Comparison of ENCODE assay signal across 33 mouse cellular contexts in genomic region chr8:105732186-105732585, GRCm38 (mm10). TPM values are rescaled to one million over a fixed set of nuclear protein-coding genes. Genes with fewer than 3 reads are reported as not detected.
A peak's percentile ranks its signal among the peaks of the same experiment; 100 is the strongest.
DNase-seq lines count a peak whose midpoint lies in the region; ATAC-seq lines count a peak whose summit lies in the region.
"Had no signal": no experiment of that assay in that cellular context is flagged by ENCODE, and none has a peak within 500 bp of the region (broad histone marks: within the 10 kb centered on the region; RNA-seq: fewer than 3 reads in every experiment).

No protein-coding gene starts in this region.

- H3K27ac ChIP-seq in liver, embryonic 13.5 days: no peak overlapping the region
- no peak overlapping the region for H3K27ac ChIP-seq in liver, embryonic 15.5 days (replicated peaks)
- H3K27ac ChIP-seq: embryonic facial prominence, embryonic 13.5 days; forebrain, embryonic 10.5 days; forebrain, embryonic 13.5 days; heart, adult 2 months; heart, embryonic 10.5 days; heart, embryonic 13.5 days; hindbrain, embryonic 12.5 days; hindbrain, embryonic 15.5 days had no signal

- peaks cover 18% of the 10 kb centered on the region for H3K4me1 ChIP-seq in liver, embryonic 13.5 days (replicated peaks)
- H3K4me1 ChIP-seq in liver, embryonic 15.5 days (replicated peaks): peaks cover 9% of the 10 kb centered on the region
- H3K4me1 ChIP-seq: embryonic facial prominence, embryonic 13.5 days; forebrain, embryonic 10.5 days; forebrain, embryonic 13.5 days; heart, embryonic 13.5 days; hindbrain, embryonic 12.5 days; hindbrain, embryonic 15.5 days had no signal

- no peaks in the 10 kb centered on the region for H3K9me3 ChIP-seq in liver, embryonic 13.5 days (replicated peaks)
- H3K9me3 ChIP-seq in liver, embryonic 15.5 days (replicated peaks): no peaks in the 10 kb centered on the region
- H3K9me3 ChIP-seq: embryonic facial prominence, embryonic 13.5 days; forebrain, embryonic 10.5 days; forebrain, embryonic 13.5 days; heart, embryonic 10.5 days; heart, embryonic 13.5 days; hindbrain, embryonic 12.5 days; hindbrain, embryonic 15.5 days had no signal

- 44% methylated on average over 5 of the region's 5 CpGs for WGBS in liver, embryonic 13.5 days (ENCODE audit: insufficient replicate concordance)
- 35% methylated on average over 5 of the region's 5 CpGs for WGBS in liver, embryonic 15.5 days (ENCODE audit: insufficient replicate concordance)

- no peaks in the 10 kb centered on the region for H3K27me3 ChIP-seq in liver, embryonic 13.5 days
- 0 out of 2 replicates have a peak, but pooled peaks cover 5% of the 10 kb centered on the region for H3K27me3 ChIP-seq in liver, embryonic 15.5 days
- H3K27me3 ChIP-seq: CH12.LX; embryonic facial prominence, embryonic 13.5 days; forebrain, embryonic 13.5 days; heart, embryonic 13.5 days; hindbrain, embryonic 12.5 days; hindbrain, embryonic 15.5 days had no signal

- no peak overlapping the region for H3K4me3 ChIP-seq in liver, embryonic 13.5 days (replicated peaks)
- no peak overlapping the region for H3K4me3 ChIP-seq in liver, embryonic 15.5 days (replicated peaks)
- H3K4me3 ChIP-seq: embryonic facial prominence, embryonic 13.5 days; erythroblast, embryonic 14.5 days; forebrain, embryonic 10.5 days; forebrain, embryonic 13.5 days; heart, adult 2 months; heart, embryonic 10.5 days; heart, embryonic 13.5 days; hindbrain, embryonic 12.5 days; hindbrain, embryonic 15.5 days had no signal

- no peak for DNase-seq in liver, embryonic 13.5 days
- no peak for DNase-seq in liver
- DNase-seq in c-Kit-positive CD71-positive TER-119-negative erythroid progenitor cells, embryonic 14.5 days (ENCODE audit: low read depth): peak; percentile 29
- no peak for DNase-seq in embryo, embryonic 10 days (ENCODE audit: low spot score)
- no peak for DNase-seq in left cerebral cortex, adult 9 months (ENCODE audit: low spot score in 2 of 2)
- DNase-seq in kidney, adult 18-20 months: no peak
- DNase-seq: adrenal gland, adult 2 months; adrenal gland, postnatal 14 days; B cell, adult 2 months; cerebellum, adult 18-20 months; cerebellum, adult 9-10 months; cerebellum, postnatal 14 days; gastrocnemius, postnatal 10 days; gastrocnemius, postnatal 36 days; heart, adult 2 months had no signal

- H3K36me3 ChIP-seq in liver, embryonic 13.5 days: no peaks in the 10 kb centered on the region
- H3K36me3 ChIP-seq in liver, embryonic 15.5 days (replicated peaks): no peaks in the 10 kb centered on the region

- peak; percentile 68 for ATAC-seq in liver, embryonic 13.5 days (ENCODE audit: low read depth)
- ATAC-seq in liver, embryonic 15.5 days (ENCODE audit: insufficient read depth): 0 out of 2 replicates have a peak, but pooled peaks have one; percentile 25
- ATAC-seq in megakaryocyte-erythroid progenitor cell, adult 5-6 weeks (replicated peaks; ENCODE audit: low FRiP score, low TSS enrichment, poor library complexity, severe bottlenecking): peak; percentile 91
- ATAC-seq: forebrain, embryonic 13.5 days; forebrain, embryonic 16.5 days had no signal

- H3K4me2 ChIP-seq in liver, embryonic 13.5 days: no peak overlapping the region
- H3K4me2 ChIP-seq in liver, embryonic 15.5 days: no peak overlapping the region
- H3K4me2 ChIP-seq: embryonic facial prominence, embryonic 13.5 days; forebrain, embryonic 13.5 days; heart, embryonic 13.5 days; hindbrain, embryonic 12.5 days; hindbrain, embryonic 15.5 days had no signal

- no peak overlapping the region for H3K9ac ChIP-seq in liver, embryonic 13.5 days
- H3K9ac ChIP-seq in liver, embryonic 15.5 days: no peak overlapping the region
- H3K9ac ChIP-seq: embryonic facial prominence, embryonic 13.5 days; forebrain, embryonic 13.5 days; heart, embryonic 13.5 days; hindbrain, embryonic 12.5 days; hindbrain, embryonic 15.5 days had no signal

RNA-seq across cellular contexts. Expression of gene Enkd1, which starts 24.2 kb away (rescaled TPM):
- polyA plus RNA-seq in liver, embryonic 13.5 days (2015; fragmentation: Nextera tagmentation; extraction: Ambion mirVana): 8.6 and 8.8 TPM in 2 replicates
- polyA plus RNA-seq in liver, embryonic 15.5 days (2015; fragmentation: Nextera tagmentation; extraction: Ambion mirVana): 4.4 and 5.2 TPM in 2 replicates
- 15.8 and 25.4 TPM in 2 replicates for total RNA-seq in megakaryocyte-erythroid progenitor cell, adult 5-6 weeks (2014; fragmentation: Nextera tagmentation)
- 7.4 and 9.9 TPM in 2 replicates for total RNA-seq in megakaryocyte-erythroid progenitor cell, adult 5-6 weeks (2017)

RNA-seq across cellular contexts. Expression of gene 4933405L10Rik, which starts 24.7 kb away (rescaled TPM):
- not detected in 2 replicates for polyA plus RNA-seq in liver, embryonic 13.5 days (2015; fragmentation: Nextera tagmentation; extraction: Ambion mirVana)
- not detected in 2 replicates for polyA plus RNA-seq in liver, embryonic 15.5 days (2015; fragmentation: Nextera tagmentation; extraction: Ambion mirVana)
- not detected in 2 replicates for total RNA-seq in megakaryocyte-erythroid progenitor cell, adult 5-6 weeks (2014; fragmentation: Nextera tagmentation)
- not detected in 2 replicates for total RNA-seq in megakaryocyte-erythroid progenitor cell, adult 5-6 weeks (2017)
- total RNA-seq: adrenal gland, adult 2 months; adrenal gland, postnatal 14 days; adrenal gland, postnatal 4 days; gastrocnemius, adult 18-20 months; gastrocnemius, postnatal 10 days; gastrocnemius, postnatal 36 days; granulocyte monocyte progenitor cell, adult 5-6 weeks; heart, adult 2 months; heart, postnatal 25 days had no signal
- polyA plus RNA-seq: adrenal gland, adult 2 months; erythroblast, embryonic 14.5 days; forebrain, embryonic 13.5 days; heart, adult 2 months; heart, embryonic 10.5 days; heart, embryonic 13.5 days; heart, embryonic 16.5 days; intestine, embryonic 14.5 days had no signal

RNA-seq across cellular contexts. Expression of gene Gfod2, which starts 26.3 kb away (rescaled TPM):
- polyA plus RNA-seq in liver, embryonic 13.5 days (2015; fragmentation: Nextera tagmentation; extraction: Ambion mirVana): 2.6 and 3.1 TPM in 2 replicates
- polyA plus RNA-seq in liver, embryonic 15.5 days (2015; fragmentation: Nextera tagmentation; extraction: Ambion mirVana): 1.8 and 2.3 TPM in 2 replicates
- total RNA-seq in megakaryocyte-erythroid progenitor cell, adult 5-6 weeks (2014; fragmentation: Nextera tagmentation): 2.3 and 2.7 TPM in 2 replicates
- 3.1 and 9.8 TPM in 2 replicates for total RNA-seq in megakaryocyte-erythroid progenitor cell, adult 5-6 weeks (2017)

RNA-seq across cellular contexts. Expression of gene Pard6a, which starts 31.2 kb away (rescaled TPM):
- 8.5 and 8.6 TPM in 2 replicates for polyA plus RNA-seq in liver, embryonic 13.5 days (2015; fragmentation: Nextera tagmentation; extraction: Ambion mirVana)
- polyA plus RNA-seq in liver, embryonic 15.5 days (2015; fragmentation: Nextera tagmentation; extraction: Ambion mirVana): 6.1 and 6.3 TPM in 2 replicates
- 9.1 and 16.5 TPM in 2 replicates for total RNA-seq in megakaryocyte-erythroid progenitor cell, adult 5-6 weeks (2014; fragmentation: Nextera tagmentation)
- 2.6 and 13.0 TPM in 2 replicates for total RNA-seq in megakaryocyte-erythroid progenitor cell, adult 5-6 weeks (2017)

RNA-seq across cellular contexts. Expression of gene Acd, which starts 31.3 kb away (rescaled TPM):
- 24.4 and 26.8 TPM in 2 replicates for polyA plus RNA-seq in liver, embryonic 13.5 days (2015; fragmentation: Nextera tagmentation; extraction: Ambion mirVana)
- polyA plus RNA-seq in liver, embryonic 15.5 days (2015; fragmentation: Nextera tagmentation; extraction: Ambion mirVana): 22.4 and 23.6 TPM in 2 replicates
- 60.3 and 83.6 TPM in 2 replicates for total RNA-seq in megakaryocyte-erythroid progenitor cell, adult 5-6 weeks (2014; fragmentation: Nextera tagmentation)
- total RNA-seq in megakaryocyte-erythroid progenitor cell, adult 5-6 weeks (2017): 20.6 and 46.8 TPM in 2 replicates

Comparison
In these comparisons a context has a peak if more than half of its experiments do, and no peak if none do; other contexts are left out.
1. ATAC-seq: peak in every context shown above with its lines; median percentile 91 in megakaryocyte-erythroid progenitor cell, adult 5-6 weeks; 68 in liver, embryonic 13.5 days; 25 in liver, embryonic 15.5 days.